Mouse (Mus musculus) embryo, embryonic 10.5 days (tissue): ENCODE data around the gene Eri3.

ENCODE experiments used
- DNase-seq: peaks from one replicate; pipeline ENCODE4 v3.0.0-alpha.2; 2015; ENCODE audit warnings: low spot score

The Eri3 gene

GRCm38 (mm10) chr4:117658582-117659444, 108.6 kb downstream of the Eri3 start:
- peak; percentile 80 for DNase-seq

- DNase-seq: no peak
Measured at GRCm38 (mm10) chr4:117660001-117660400, 109.8 kb downstream of the Eri3 start.

- DNase-seq: no peak
Measured at GRCm38 (mm10) chr4:117664411-117665137, 114.4 kb downstream of the Eri3 start.

- no peak for DNase-seq
Measured at GRCm38 (mm10) chr4:117665531-117665930, 115.4 kb downstream of the Eri3 start.

GRCm38 (mm10) chr4:117666054-117666453, 115.9 kb downstream of the Eri3 start:
- no peak for DNase-seq

GRCm38 (mm10) chr4:117669874-117670273, 119.7 kb downstream of the Eri3 start:
- no peak for DNase-seq

- DNase-seq: no peak
Measured at GRCm38 (mm10) chr4:117672042-117672441, 121.9 kb downstream of the Eri3 start.

- no peak for DNase-seq
Measured at GRCm38 (mm10) chr4:117673901-117674300, 123.7 kb downstream of the Eri3 start.

GRCm38 (mm10) chr4:117676903-117677302, 126.7 kb downstream of the Eri3 start:
- DNase-seq: peak; percentile 93

GRCm38 (mm10) chr4:117680963-117681362, 130.8 kb downstream of the Eri3 start:
- DNase-seq: no peak

GRCm38 (mm10) chr4:117681931-117682461, 131.8 kb downstream of the Eri3 start, which contains the start of gene Dmap1:
TSS of gene Dmap1 (minus strand) at chr4:117682273.
- peak; percentile 97 for DNase-seq

- no peak for DNase-seq
Measured at GRCm38 (mm10) chr4:117682463-117682862, 132.3 kb downstream of the Eri3 start.

GRCm38 (mm10) chr4:117683048-117683768, 133.0 kb downstream of the Eri3 start:
- DNase-seq: peak; percentile 13

GRCm38 (mm10) chr4:117686354-117686753, 136.2 kb downstream of the Eri3 start:
- no peak for DNase-seq

GRCm38 (mm10) chr4:117705361-117705760, 155.2 kb downstream of the Eri3 start:
- peak; percentile 85 for DNase-seq

- no peak for DNase-seq
Measured at GRCm38 (mm10) chr4:117708780-117709550, 158.8 kb downstream of the Eri3 start.

GRCm38 (mm10) chr4:117712314-117712713, 162.1 kb downstream of the Eri3 start:
- no peak for DNase-seq

GRCm38 (mm10) chr4:117713303-117714098, 163.3 kb downstream of the Eri3 start:
- no peak for DNase-seq
